Mouse (Mus musculus) right cerebral cortex, adult 2 months (tissue): ENCODE data around the gene Znrf4.

Experiments used
- DNase-seq, 2 experiments: peaks; one replicate each; pipeline ENCODE4 v3.0.0; 2021 to 2022; ENCODE audit warnings: low spot score in 2 of 2

The Znrf4 gene

GRCm38 (mm10) chr17:56512310-56512709 is at the start of gene Znrf4:
TSS of gene Znrf4 (minus strand) at chr17:56512431.
- DNase-seq: no peak

- DNase-seq: no peak
Measured at GRCm38 (mm10) chr17:56561866-56562265, 49.6 kb upstream of the Znrf4 start.

DNA sequence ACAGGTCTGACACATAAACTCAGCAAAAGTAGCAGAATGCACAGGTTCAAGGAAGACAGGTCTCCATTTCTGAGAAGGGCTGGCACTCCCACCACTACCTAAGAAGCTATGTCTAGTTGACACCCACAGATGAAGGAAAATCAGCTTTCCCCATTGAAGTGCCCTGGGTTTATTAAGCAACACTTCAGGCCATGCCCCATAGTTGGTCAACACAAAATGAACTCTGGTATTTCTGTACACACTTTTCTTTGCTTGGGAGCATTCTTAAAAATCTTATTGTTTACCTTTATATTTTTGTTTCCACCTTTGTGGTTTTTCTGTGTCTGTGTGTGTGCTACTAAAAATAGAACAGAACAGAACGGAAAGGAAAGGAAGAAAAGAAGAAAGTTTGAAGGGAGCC is 47.9 kb upstream of the Znrf4 start:
- DNase-seq: no peak

DNA sequence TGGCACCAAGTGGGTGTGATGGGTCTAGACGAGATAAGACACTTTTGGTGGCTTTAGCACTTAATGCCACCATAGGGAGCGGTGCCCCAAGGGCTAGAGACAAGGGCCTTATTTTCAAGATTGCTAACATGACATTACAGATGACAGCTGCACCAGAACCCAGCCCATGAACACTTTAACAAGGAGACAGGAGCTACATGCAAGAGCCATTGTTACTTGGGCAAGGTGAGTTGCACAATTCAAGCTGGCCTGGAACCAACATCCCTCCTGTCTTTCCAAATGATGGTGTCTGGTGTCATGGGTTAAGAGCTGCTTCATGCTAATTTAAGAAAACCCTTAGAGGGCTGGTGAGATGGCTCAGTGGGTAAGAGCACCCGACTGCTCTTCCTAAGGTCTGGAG is 47.2 kb upstream of the Znrf4 start:
- no peak for DNase-seq

DNA sequence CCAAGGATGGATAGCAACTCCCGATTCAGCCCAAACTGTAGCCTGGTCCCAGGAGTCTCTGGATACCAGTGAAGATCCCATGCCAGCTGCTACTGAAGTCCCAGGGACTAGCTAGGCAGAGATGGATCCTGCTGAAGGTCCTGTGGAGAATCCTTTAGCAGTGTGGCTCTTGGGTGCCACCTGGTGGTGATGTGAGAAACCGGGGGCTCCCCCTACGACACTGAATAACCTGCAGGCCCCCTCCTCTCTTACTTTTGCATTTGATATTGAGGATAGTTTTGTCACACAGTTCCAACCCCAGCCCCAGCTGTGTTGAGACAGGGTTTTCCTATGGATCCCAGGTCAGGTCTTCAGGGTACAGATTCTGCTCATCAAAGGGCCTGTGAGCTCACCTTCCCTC is 46.2 kb upstream of the Znrf4 start:
- peak; percentile 76 to 78 for DNase-seq

DNA sequence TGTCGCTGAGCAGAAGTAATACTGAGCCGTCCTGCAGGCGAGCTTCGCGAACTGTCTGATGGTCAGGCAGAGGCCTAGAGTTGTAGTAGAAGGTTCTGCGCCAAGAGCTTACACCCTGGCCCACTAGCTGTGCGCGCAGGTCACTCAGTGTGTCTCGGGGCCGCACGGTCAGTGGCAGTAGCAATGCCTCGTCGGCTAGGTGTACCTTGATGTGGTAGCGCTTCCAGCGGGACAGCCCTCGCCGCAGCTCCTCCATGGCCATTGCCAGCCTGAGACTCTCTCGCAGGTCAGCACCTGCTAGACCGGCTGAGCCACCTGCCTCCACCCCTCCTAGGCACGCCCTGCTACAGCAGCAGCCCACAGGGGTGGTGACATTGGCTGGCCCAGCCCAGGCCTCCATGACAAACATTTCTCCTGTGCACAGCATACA is 41.9 kb upstream of the Znrf4 start, which contains the start of gene Gm20219:
Gm20219 (minus strand) TSS at position 266 of the 430 bp plus-strand sequence.
- DNase-seq: no peak

- DNase-seq: peak; percentile 82 to 84
Measured at GRCm38 (mm10) chr17:56552781-56553363, 40.6 kb upstream of the Znrf4 start.

DNA sequence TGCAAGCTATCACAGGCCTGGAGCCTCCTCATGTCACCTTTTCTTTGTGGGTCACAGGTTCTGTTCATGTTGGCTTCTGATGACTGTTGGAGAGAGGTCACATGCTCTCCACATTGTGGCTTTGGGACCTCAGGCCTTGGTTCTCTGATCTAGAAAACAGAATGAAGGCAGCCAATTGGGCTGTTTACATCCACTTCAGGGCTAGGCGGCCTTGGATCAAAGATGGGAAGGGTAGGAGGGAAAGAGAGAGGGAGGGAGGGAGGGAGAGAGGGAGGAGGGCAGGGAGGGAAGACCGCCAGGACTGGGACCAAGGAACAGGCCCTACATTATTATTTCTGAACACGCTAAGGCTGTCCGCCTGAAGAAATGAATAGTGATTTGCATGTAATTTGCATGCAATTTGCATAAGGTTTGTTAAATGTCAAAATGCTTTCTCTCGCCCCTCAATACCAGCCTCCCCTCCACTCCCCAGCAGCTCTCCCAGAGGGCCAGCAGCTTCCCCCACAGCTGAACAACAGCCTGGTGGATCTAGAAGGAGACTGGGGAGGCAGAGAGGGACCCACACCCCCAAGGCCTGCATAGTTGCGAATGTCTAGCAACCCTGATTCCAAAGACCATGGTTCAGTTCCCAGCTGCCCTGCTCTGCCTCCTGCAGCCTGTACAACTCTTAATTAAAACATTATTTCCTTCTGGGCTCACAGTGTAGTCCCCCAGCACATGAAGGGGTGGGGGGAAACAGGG is 39.8 kb upstream of the Znrf4 start:
- DNase-seq: no peak

DNA sequence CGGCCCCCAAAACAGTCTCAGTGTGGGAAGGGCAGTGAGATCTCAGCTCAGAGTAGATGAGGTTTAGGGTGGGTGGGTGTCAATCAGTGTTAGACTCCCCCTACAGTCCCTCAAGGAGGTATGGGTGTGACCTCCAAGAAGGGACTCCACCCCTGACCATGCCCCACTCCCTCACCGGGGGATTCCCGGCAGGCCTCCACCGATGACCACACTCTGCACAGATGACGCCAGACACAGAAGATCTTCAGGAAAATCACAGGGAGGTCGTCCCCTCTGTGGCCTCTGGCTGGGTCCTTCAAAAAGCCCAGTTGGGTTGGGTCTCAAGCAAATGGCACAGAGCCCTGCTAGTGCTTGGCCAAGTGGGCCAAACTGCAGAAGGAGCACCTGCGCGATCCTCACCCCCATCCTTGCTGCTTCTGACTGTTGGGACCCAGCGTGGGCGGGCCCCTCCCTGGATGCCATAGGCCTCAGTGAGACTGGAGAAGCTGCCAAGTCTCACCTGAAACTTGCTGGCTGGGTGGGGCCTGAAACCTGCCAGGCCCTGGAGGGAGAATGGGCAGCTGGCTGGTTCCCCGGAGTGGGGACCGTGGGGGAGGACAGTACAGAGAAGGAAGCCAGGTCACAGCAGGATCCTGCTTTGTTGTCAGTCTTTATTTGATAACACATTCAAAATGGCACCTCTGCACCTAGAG is 38.7 kb upstream of the Znrf4 start:
- DNase-seq: peak in 1 of 2 experiments; percentile 2

GRCm38 (mm10) chr17:56548605-56549105 is 36.4 kb upstream of the Znrf4 start:
- peak in 1 of 2 experiments; percentile 1 for DNase-seq

DNA sequence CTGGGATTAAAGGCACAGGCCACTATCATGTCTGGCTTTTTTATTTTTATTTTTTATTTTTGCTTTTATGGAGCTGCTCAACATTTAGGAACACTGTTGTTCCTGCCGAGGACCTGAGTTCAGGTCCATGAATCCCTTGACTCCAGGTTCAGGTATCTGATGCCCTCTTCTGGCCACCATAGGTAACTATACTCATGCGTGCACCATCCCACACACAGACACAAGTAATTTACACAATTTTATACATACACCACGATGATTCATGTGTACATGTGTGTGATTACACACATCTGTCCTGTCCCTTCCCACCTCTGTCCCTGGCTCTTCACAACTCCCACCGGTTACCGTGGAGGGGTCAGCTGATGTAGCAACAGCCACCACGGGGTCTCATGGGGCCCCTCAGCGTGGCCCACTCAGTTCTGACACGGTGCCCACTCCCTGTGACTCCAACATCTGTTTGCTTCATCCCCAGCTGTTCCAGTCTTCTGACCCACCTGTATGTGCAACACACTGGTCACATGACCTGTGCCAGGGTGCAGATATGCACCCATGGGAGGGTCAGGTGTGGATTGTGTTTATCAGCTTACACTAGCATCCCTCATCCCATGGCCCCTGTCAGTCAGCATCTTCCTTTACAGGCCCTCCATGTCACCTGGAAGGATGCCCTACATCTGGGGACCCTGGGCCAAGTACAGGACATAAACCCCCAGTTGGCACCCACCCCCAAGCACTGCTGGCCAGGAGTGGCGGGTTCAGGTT is 35.8 kb upstream of the Znrf4 start:
- peak in 1 of 2 experiments; percentile 1 for DNase-seq

- DNase-seq: peak in 1 of 2 experiments; percentile 1
Measured at GRCm38 (mm10) chr17:56547116-56547845, 35.0 kb upstream of the Znrf4 start.

- DNase-seq: peak in 1 of 2 experiments; percentile 1
Measured at GRCm38 (mm10) chr17:56546576-56546975, 34.3 kb upstream of the Znrf4 start.

DNA sequence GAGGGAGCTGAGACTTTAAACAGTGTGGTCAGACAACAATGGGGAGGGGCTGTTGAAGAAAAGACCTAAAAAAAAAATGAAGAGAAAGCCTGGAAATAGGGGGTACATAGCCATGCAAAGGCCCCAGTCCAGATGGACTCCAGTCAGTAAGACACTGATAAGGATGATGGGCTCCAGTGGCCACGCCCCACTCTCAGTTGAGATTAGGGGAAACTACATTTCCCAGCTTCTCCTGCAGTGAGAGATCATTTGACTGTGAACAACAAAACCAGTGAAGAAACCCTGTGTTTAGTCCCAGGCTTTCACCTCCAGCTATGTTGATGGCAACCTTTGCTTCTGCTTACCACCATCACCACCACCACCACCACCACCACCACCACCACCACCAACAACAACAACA is 33.7 kb upstream of the Znrf4 start:
- DNase-seq: no peak

GRCm38 (mm10) chr17:56544699-56545387 is 32.6 kb upstream of the Znrf4 start:
- no peak for DNase-seq

DNA sequence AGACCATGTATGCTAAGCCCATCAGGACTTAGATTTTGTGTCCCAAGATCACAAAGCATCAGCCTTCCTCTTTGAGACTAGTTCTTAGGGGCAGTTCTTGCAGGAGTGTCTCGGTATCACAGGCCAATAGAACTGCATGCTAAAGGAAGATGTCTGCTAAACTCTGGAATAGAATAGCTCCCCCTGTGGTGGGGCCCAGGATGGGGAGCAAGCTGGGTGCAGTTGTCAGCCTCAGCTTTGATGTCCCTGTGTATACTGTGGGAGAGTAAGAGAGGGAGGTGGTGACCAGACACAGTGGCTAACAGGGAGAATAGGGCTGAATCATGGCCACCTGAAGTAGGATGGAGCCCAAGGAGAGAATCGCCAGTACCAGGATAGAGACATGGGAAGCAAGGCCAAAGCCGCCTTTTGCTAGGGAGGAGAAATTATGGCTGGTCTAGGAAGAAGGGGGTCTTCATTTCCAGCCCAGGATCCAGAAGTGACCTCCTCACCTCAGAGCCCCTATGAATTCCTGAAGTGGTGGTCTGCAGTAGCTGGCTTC is 31.5 kb upstream of the Znrf4 start:
- DNase-seq: no peak

DNA sequence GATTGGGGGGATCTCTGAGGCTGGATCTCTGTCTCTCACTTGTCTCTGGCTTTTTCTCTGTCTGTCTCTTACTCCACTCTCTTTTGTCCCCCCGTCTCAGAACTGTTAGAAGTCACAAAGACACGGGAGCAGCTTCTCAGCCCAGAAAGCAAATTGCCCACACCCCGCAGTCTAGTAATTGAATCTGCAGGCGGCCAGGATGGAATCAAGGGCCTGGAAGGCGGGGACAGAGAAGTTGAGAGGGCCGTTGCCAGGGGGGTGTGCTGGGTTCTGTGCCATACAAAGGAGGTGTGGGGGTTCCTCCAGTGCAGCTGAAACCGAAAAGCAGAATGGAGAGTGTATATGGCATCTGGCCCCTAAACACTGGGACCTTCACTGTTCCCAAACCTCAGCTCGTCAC is 30.5 kb upstream of the Znrf4 start:
- DNase-seq: no peak

GRCm38 (mm10) chr17:56540562-56540975 is 28.3 kb upstream of the Znrf4 start:
- DNase-seq: no peak

- DNase-seq: no peak
Measured at GRCm38 (mm10) chr17:56537912-56538311, 25.7 kb upstream of the Znrf4 start.

GRCm38 (mm10) chr17:56536874-56537273 is 24.6 kb upstream of the Znrf4 start:
- DNase-seq: no peak
